Mouse (Mus musculus) heart, postnatal 0 days (tissue): ENCODE measurements at regions not wholly inside any gene's neighbourhood (a gene's known extent, or its start where the extent isn't known, plus 50 kb on each side); places are given as distances from the start of the nearest gene placed in this dataset.

ENCODE experiments used
- ATAC-seq: fragments of 200-750 bp; cut with Nextera tagmentation; 2 replicates; pipeline ENCODE4 v1.8.0; 2017; ENCODE audit warnings: low read depth, moderate number of reproducible peaks, moderate library complexity; ENCODE audit not compliant: insufficient read depth
- DNase-seq: peaks from one replicate; pipeline ENCODE4 v3.0.0-alpha.2; 2016; ENCODE audit warnings: low spot score
- H3K27ac ChIP-seq: fragments of 300-500 bp; sonication (generic); 2 replicates; pipeline ENCODE4 v1.5.1; 2014; ENCODE audit warnings: low read depth, mild to moderate bottlenecking
- H3K27me3 ChIP-seq: fragments of 300-500 bp; sonication (generic); 2 replicates; pipeline ENCODE4 v1.6.1; 2014; ENCODE audit warnings: low read length, mixed read lengths; ENCODE audit not compliant: control insufficient read depth, insufficient read depth
- H3K36me3 ChIP-seq: fragments of 300-500 bp; sonication (generic); replicated peaks from 2 replicates; pipeline ENCODE4 v1.6.1; 2014; ENCODE audit warnings: low read length, mixed read lengths; ENCODE audit not compliant: control insufficient read depth, insufficient read depth
- H3K4me1 ChIP-seq: fragments of 300-500 bp; sonication (generic); 2 replicates; pipeline ENCODE4 v1.6.1; 2014; ENCODE audit warnings: antibody characterized with exemption; ENCODE audit not compliant: control insufficient read depth, insufficient read depth
- H3K4me2 ChIP-seq: fragments of 300-500 bp; sonication (generic); 2 replicates; pipeline ENCODE4 v1.6.1; 2014; ENCODE audit warnings: low read depth, mild to moderate bottlenecking, low read length, moderate library complexity
- H3K4me3 ChIP-seq: fragments of 300-500 bp; sonication (generic); 2 replicates; pipeline ENCODE4 v1.5.1; 2014; ENCODE audit warnings: low read depth, low read length
- H3K9ac ChIP-seq: fragments of 300-500 bp; sonication (generic); replicated peaks from 2 replicates; pipeline ENCODE4 v1.6.1; 2014; ENCODE audit warnings: low read depth, low read length, mixed read lengths
- H3K9me3 ChIP-seq: fragments of 300-500 bp; sonication (generic); replicated peaks from 2 replicates; pipeline ENCODE4 v1.6.1; 2016; ENCODE audit warnings: low read length; ENCODE audit not compliant: control insufficient read depth
- CTCF ChIP-seq: IDR thresholded peaks from 2 replicates; pipeline ENCODE4 v1.5.1; 2016; ENCODE audit warnings: antibody characterized with exemption, control low read depth, low read depth
- EP300 ChIP-seq: IDR thresholded peaks from 2 replicates; pipeline ENCODE4 v1.6.1; 2016; ENCODE audit warnings: antibody characterized with exemption, low read depth
- WGBS: fragments of 180-500 bp; shearing (Covaris S2); extraction: QIAGEN DNeasy Blood & Tissue Kit; methylation state at CpG from one replicate; pipeline ENCODE4 v1.1.7; 2014; 5-methylcytosine and 5-hydroxymethylcytosine counted together

GRCm38 (mm10) chr15:42329742-42330141, 2195.6 kb downstream of the 9330182O14Rik start:
- Histone ChIP-seq H3K4me3 (no peak overlapping the region), H3K9ac (no peak overlapping the region), H3K27me3 (no peaks in the 10 kb centered on the region), H3K27ac (no peak overlapping the region), H3K4me2 (no peak overlapping the region), H3K4me1 (no peaks in the 10 kb centered on the region), H3K36me3 (no peaks in the 10 kb centered on the region), H3K9me3 (no peaks in the 10 kb centered on the region)
- no peak for TF ChIP-seq EP300
- TF ChIP-seq CTCF = no peak
- no peak for ATAC-seq
- WGBS = 59% methylated on average over 4 of the region's 4 CpGs
- DNase-seq = peak; percentile 16

GRCm38 (mm10) chr15:42333642-42334041, 2199.5 kb downstream of the 9330182O14Rik start:
- ATAC-seq (no peak), DNase-seq (no peak)
- Histone ChIP-seq H3K27ac (no peak overlapping the region), H3K27me3 (no peaks in the 10 kb centered on the region), H3K9ac (no peak overlapping the region), H3K4me2 (no peak overlapping the region), H3K9me3 (no peaks in the 10 kb centered on the region), H3K36me3 (no peaks in the 10 kb centered on the region), H3K4me3 (no peak overlapping the region), H3K4me1 (no peaks in the 10 kb centered on the region)
- WGBS = 74% methylated on average over 6 of the region's 6 CpGs
- TF ChIP-seq EP300 (no peak), CTCF (no peak)

GRCm38 (mm10) chr15:42346131-42346530, 2212.0 kb downstream of the 9330182O14Rik start:
- H3K36me3 ChIP-seq = no peaks in the 10 kb centered on the region
- 81% methylated on average over 3 of the region's 3 CpGs for WGBS
- TF ChIP-seq EP300 (no peak), CTCF (no peak)
- no peak overlapping the region for H3K27ac ChIP-seq
- H3K4me1 ChIP-seq = no peaks in the 10 kb centered on the region
- H3K9me3 ChIP-seq = no peaks in the 10 kb centered on the region
- DNase-seq (no peak), ATAC-seq (no peak)
- no peak overlapping the region for H3K9ac ChIP-seq
- H3K27me3 ChIP-seq = no peaks in the 10 kb centered on the region
- no peak overlapping the region for H3K4me3 ChIP-seq
- no peak overlapping the region for H3K4me2 ChIP-seq

GRCm38 (mm10) chr15:42361871-42362270, 2227.7 kb downstream of the 9330182O14Rik start:
- Histone ChIP-seq H3K36me3 (no peaks in the 10 kb centered on the region), H3K4me2 (no peak overlapping the region), H3K9me3 (no peaks in the 10 kb centered on the region), H3K9ac (no peak overlapping the region), H3K27ac (no peak overlapping the region), H3K4me1 (no peaks in the 10 kb centered on the region), H3K27me3 (no peaks in the 10 kb centered on the region), H3K4me3 (no peak overlapping the region)
- DNase-seq = no peak
- ATAC-seq = no peak
- TF ChIP-seq EP300 = no peak
- TF ChIP-seq CTCF = no peak

GRCm38 (mm10) chr15:42364979-42365378, 2230.8 kb downstream of the 9330182O14Rik start:
- no peak for DNase-seq
- no peak overlapping the region for H3K27ac ChIP-seq
- no peaks in the 10 kb centered on the region for H3K27me3 ChIP-seq
- no peak overlapping the region for H3K4me2 ChIP-seq
- H3K9ac ChIP-seq = no peak overlapping the region
- H3K4me3 ChIP-seq = no peak overlapping the region
- 90% methylated on average over 1 of the region's 1 CpGs for WGBS
- H3K9me3 ChIP-seq = no peaks in the 10 kb centered on the region
- no peaks in the 10 kb centered on the region for H3K4me1 ChIP-seq
- H3K36me3 ChIP-seq = no peaks in the 10 kb centered on the region
- TF ChIP-seq CTCF (no peak), EP300 (no peak)
- ATAC-seq = no peak

- no peaks in the 10 kb centered on the region for H3K27me3 ChIP-seq
- H3K9ac ChIP-seq = no peak overlapping the region
- no peak overlapping the region for H3K4me3 ChIP-seq
- no peak for TF ChIP-seq EP300
- no peak overlapping the region for H3K27ac ChIP-seq
- no peak for ATAC-seq
- no peaks in the 10 kb centered on the region for H3K9me3 ChIP-seq
- no peak overlapping the region for H3K4me2 ChIP-seq
- 78% methylated on average over 3 of the region's 3 CpGs for WGBS
- no peaks in the 10 kb centered on the region for H3K4me1 ChIP-seq
- DNase-seq = no peak
- no peaks in the 10 kb centered on the region for H3K36me3 ChIP-seq
Measured at GRCm38 (mm10) chr15:42366796-42367195, 2232.6 kb downstream of the 9330182O14Rik start.
